Mouse (Mus musculus): ENCODE data around the gene Lama1.
"Not testable (repeated sequence)": the region's sequence is repeated elsewhere in the genome, so short reads cannot be mapped to it uniquely, and the experiment has no call there.

Gene Lama1

DNA sequence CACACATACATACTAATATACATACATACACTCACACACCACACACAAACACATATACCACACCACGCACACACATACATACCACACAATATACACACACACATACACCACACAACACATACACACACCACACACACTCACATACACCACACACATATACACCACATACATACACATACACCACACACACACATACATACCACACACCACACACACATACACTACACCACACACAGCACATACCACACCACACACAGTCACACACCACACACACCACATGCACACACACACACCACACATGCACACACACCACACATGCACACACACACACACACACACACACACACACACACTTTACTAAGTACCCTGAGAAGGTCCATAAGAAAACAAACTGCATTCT is 25.5 kb downstream of the Lama1 start:
- no peak for DNase-seq

DNA sequence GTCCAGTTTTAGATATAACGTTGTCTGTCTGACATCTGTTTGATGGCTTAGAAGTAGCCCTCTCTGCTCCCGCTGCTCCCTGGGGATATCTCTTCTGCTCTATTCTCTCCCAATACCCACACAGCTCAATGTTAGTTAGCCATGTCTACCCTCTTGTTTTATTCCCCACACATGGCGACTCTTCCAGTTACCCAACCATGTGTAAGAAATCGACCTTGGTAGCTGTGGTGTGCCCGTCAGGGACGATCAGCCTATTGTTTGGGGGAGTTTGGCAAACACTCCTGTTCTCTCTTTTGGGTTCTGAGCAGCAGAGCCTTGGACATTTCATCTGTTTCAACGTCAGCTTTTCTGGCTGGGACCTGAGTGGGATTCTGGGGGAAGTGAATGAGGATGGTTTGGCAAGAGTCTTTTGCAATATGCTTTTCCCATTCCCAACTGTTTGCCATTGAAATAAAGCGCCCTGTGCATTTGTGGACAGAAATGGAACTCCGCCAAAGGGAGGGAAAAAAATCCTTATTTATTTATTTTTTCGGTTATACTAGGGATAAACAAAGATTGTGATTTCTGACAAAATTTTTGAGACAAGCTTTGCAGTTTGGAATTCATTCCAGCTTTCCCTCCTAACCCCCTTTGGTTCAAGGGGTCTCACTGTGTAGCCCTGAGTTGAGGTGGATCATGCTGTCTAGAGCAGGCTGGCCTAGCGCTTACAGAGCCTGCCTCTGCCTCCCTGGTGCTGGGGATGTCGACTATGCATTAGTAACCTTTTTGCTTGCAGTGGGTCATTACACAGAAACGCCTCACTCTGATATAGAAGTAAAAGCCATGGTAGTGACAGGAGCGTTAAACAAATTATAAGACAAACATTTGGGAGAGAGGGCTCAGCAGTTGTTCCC is 26.4 kb downstream of the Lama1 start:
- no peak for DNase-seq

DNA sequence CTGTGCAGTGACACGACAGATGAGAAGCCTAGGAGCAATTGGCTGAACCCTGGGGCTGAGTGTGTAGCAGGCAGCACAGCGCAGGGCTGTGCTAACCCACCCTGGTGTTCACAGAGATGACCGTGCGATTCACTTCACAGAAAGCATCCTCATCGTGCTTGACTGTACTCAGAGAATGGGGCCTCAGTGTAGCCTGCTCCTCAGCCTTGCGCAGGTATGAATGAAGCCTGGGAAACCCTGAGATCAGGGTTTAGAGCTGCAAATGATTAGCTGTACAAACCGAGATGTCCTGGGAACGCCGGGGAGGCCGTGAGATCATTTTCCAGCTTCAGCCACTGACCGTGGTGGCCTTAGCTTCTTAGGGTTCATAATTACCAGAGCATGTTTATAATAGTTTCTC is 29.5 kb downstream of the Lama1 start:
- no peak for DNase-seq

DNA sequence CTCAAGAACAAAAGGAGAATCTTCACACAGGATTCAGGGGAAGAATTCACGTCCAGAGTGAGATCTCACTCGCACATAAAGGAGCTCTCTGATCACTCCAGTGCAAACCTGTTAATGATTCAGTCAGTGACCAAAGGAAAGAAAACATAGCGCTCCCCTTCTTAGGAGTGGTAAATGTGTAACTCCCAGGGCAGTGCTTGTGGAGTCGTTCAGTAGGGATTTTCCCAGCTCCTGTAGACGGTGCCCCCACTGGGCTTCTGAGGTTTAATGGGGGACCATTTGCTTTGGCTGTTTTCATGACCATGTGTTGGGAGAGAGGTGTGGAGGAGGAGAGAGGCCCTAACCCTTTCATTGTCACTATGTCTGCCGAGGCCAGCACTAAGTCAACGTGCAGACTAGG is 31.7 kb downstream of the Lama1 start:
- no peak for DNase-seq

DNA sequence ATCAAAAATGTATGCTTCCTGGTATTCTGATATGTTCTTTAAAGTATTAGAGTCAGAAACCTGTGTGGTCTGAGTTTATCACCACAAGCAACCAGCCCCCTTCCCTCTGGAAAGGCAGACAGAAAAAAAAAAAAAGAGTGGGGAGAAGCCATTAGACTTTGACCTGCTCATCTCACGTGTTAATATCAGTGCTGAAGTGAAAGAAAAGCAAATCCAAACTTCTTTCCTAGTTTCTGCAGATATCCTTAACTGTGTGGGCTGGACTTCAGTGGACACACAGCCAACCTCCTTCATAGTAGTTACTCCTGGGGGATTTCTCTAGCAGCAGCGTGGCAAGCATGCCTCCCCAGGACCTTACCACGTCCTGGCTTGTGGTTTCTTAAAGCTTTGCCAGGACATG is 34.0 kb downstream of the Lama1 start:
- no peak for DNase-seq

DNA sequence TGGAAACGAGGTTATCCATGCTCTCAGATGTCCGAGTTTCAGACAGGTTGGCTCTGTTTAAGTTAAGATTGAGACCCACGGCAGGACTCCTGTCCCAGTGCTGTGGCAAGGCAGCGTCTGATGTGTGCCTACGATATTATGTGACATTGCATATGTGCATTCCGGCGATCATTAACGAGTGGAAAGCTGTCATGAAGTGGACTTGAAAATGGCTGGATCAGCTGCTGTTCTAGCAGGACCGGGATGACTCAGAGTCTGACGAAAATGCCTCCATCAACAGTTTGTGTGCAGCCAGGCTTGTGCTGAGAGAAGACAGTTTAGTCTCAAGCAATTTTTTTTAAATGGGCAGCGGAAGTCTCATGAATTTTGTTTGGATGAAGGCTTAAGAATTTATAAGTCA is 34.9 kb downstream of the Lama1 start:
- DNase-seq, result no peak

DNA sequence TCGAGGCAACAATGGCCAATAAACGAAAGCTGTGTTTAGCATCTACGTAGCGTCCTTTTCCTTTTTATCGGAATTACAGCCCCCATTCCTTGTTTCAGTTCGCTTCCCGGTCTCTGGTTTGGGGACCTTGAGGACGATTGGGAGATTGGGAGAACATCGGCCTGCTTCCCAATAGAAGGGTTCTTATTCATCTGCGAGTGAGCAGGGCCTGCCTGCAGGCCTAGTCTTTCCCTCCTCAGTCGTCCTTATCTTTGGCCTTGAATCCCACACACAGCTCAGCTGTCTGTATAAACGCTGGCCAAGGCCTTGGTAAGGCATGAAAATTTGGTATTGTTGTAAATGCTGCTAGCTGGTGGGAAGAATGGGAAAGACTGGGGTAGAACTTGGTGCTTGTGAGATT is 36.5 kb downstream of the Lama1 start:
- no peak for DNase-seq

DNA sequence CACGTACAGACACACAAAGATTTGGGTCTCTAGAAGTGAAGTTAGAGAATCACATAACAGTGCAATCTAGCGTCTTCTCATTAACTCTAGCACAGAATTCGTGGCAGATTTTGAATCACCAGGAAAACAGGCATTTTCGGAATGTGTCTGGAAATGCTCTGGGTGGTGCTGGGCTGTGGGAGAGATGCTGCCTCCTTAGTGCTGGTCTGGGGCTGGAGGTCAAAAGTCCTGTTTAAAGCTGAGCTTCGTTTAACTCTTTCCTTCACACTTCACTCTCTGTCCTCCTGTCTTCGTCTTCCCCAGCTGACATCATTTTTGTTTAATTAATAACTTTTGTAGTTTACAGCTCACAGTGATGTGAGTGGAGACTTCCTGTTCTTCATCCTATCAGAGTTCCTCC is 38.7 kb downstream of the Lama1 start:
- DNase-seq, result no peak

DNA sequence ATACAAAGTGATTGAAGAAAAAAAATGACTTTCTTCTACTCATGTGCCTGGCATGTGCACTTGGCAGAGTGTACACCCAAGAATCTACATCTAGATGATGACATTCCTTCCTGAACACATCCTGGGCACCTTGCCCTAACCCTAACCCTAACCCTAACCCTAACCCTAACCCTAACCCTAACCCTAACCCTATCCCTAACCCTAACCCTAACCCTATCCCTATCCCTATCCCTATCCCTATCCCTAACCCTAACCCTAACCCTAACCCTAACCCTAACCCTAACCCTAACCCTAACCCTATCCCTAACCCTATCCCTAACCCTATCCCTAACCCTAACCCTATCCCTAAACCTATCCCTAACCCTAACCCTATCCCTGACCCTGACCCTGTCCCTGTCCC is 44.2 kb downstream of the Lama1 start:
- not testable (repeated sequence) for DNase-seq

DNA sequence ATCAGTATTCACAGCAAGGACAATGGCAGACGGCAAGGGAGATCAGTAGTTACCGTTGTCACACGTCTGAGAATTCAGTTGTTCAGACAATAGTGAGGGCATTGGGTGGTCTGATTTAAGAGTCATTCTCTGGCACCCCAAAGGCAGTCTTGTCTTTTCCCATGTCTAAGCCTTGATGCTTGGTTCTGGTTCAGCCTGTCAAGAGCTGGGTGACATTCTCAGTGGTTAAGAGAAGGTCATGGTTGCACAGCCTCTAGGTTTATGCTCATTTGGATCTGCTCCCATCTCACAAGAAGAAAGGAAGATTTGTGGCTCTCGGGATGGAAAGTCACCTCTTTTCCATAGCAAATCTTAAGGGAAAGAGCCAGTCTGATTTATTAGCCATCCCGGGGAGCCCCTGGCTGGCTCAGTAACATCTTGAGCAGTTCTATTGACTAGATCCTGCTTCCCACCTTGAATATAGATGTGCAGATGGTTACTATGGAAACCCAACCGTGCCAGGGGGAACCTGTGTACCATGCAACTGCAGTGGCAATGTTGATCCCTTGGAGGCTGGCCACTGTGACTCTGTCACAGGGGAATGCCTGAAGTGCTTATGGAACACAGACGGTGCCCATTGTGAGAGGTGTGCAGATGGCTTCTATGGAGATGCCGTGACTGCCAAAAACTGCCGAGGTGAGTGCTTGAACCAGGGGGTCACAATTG is 67.3 kb downstream of the Lama1 start:
- DNase-seq, result no peak

DNA sequence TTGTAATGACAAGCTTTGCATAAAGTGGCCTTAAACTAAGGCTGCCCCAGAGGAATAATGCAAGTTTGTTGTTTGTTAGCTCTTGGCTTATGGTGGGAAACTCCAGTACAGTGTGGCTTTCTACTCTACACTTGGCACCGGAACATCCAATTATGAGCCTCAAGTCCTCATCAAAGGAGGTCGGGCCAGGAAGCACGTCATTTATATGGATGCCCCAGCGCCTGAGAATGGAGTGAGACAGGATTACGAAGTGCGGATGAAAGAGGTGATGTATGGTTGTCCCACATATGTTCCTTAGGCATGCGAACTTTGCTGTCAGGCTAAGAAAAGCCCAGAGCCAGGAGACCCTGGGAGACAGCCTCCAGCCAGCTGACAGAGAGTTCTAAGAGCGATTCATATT is 76.5 kb downstream of the Lama1 start:
- no peak for DNase-seq

DNA sequence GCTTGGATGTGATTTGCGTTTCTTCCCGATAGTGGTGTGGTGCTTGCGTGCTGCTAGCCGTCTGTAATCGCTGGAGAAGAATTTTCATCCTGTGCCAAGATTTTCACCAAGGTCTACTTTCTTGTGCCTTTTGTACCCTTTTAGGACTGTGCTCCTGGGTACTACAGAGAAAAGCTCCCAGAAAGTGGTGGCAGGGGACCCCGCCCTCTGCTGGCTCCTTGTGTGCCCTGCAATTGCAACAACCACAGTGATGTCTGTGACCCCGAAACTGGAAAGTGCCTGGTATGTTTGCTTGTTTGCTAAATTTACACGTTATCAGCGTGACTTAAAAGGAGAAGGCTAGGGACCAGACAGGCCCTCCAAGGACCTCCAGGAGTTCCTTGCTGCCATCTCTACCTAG is 79.7 kb downstream of the Lama1 start:
- DNase-seq, result no peak

DNA sequence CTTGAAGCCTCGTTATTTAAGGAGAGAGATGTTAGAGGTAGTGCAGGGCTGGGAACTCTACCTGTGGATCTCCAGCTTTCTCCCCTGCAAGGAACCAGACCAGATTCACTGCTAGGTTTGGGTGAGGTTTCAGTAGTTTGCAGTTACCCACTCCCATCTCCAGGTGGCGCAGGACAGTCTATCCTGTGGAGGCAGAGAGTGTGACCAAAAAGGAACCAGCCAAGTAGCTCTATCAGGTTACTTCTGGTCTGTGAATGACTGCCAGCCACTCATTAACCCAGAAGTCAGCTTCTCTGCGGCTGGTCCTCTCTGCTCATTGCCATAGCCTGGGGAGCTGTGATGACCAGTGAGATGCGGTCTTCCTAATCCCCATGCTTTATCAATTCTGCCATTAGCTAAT is 82.8 kb downstream of the Lama1 start:
- no peak for DNase-seq

DNA sequence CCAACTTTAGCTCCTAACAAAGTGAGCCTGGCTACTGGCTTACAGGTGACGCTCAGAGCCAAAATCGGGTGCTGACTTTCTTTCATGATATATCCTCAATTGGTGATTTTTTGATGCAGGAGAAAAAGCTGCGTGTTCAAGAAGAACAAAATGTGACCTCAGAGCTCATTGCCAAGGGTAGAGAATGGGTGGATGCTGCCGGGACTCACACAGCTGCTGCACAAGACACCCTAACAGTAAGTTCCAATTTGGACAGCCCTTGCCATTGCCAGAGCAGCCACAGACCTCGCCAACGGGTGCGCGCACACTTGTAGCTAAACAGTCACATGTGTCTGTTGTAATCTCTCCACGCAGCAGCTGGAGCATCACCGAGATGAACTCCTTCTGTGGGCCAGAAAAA is 94.0 kb downstream of the Lama1 start:
- DNase-seq, result no peak

DNA sequence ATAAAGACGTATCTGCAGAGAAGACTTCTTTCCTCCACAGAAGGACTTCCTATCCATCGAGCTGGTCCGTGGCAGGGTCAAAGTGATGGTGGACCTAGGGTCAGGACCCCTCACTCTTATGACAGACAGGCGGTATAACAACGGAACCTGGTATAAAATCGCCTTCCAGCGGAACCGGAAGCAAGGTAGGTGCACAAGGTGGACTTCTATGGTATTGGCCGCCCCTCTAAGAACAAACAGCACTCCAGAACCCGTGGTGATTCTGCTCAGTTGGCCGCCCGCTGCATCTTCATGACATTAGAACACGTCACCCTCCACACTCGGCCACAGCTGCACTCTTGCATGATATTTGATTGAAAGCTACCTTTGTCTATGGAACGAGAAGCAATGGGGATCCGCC is 112.1 kb downstream of the Lama1 start:
- no peak for DNase-seq

DNA sequence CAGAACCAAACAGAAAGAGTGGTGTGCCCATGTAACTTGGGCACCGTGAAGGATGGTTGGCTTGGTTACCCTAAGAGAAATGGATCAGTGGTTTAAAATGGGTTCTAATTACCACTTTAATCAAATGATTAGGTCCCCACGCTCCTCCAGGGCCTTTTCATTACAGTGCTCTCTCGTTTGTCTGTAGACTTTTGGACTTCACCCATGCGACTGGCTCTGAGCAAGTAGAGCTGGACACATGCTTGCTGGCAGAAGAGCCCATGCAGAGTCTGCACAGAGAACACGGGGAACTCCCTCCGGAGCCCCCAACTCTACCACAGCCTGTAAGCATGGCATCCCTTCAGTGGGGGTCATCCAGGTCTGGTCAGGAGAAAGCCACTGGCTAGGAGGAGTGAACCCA is 116.6 kb downstream of the Lama1 start:
- no peak for DNase-seq

DNA sequence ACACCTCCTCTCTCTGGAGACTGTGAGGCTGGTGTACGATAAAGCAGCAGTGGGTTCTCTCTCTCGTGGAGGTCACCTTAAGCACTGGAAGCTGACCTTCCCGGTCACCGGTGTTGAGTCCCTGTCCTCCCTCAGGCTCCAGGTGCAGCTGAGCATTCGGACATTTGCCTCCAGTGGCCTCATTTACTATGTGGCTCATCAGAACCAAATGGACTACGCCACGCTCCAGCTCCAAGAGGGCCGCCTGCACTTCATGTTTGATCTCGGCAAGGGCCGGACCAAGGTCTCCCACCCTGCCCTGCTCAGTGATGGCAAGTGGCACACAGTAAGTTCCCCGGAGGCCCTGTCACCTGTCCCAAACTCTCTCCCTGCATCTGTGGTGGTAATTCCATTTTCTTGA is 118.7 kb downstream of the Lama1 start:
- no peak for DNase-seq

DNA sequence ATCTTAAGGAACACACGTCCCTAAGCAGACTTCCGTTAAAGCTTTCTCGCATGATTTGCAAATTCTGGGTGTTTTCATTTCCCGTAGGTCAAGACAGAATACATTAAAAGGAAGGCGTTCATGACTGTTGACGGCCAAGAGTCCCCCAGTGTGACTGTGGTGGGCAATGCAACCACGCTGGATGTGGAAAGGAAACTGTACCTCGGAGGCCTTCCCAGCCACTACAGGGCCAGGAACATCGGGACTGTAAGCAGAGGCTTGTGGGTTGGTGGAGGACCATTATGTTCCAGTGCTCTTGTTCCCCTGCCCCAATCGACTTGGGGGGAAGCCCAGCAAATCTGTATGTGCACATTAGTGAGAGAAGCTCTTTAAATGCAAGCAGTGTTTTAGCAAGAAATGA is 119.9 kb downstream of the Lama1 start:
- no peak for DNase-seq

DNA sequence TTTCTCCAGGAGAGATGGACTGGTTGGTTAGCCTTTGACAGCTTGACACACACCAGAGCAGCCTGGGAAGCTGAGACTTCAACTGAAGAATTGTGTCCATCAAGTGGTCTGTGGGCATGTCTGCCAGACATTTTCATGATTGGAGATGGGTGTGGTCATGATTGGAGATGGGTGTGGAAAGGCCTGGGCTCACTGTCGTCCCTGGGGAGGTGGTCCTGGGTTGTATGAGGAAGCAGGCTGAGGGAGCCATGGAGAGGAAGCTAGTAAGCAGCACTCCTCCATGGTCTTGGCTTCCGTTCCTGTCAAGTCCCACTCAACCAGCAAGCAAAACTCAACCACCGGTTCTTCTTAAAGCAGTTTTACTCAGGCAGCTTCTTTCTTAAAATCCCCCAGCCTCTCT is 130.4 kb downstream of the Lama1 start:
- DNase-seq, result no peak

DNA sequence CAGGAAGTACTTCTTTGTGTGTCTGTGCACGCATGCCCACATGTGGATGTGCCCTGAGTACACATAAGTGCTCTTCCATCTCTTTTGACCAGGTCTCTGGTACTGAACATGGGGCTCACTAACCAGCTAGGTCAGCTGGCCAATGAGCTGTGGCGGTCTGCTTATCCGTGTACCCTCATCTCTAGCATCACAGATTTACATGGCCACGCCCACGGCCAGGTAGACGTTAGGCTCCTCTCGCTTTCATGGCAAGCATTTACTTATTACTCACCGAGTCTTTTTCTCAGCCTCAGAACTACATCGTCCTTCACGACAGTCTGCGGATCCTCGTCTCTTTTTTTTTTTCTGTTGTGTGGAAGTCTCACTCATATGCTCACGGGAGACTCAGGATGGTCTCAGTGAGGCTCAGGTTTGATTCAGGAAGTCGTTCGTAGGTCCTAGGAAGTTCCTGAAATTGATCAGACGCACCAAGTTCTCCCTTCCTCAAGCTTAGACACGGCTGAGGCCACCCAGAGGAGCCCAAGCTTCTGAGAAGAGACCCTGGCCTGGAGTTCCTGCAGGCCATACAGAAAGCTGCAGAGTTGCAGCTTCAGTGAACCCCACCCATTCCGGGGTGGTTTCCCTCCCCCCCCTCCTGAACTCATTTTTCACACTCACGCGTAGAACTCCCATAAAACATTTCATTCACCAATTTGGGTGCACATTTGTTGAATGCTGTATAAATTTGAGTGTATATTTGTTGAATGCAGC is 139.3 kb downstream of the Lama1 start:
- DNase-seq, result no peak

DNA sequence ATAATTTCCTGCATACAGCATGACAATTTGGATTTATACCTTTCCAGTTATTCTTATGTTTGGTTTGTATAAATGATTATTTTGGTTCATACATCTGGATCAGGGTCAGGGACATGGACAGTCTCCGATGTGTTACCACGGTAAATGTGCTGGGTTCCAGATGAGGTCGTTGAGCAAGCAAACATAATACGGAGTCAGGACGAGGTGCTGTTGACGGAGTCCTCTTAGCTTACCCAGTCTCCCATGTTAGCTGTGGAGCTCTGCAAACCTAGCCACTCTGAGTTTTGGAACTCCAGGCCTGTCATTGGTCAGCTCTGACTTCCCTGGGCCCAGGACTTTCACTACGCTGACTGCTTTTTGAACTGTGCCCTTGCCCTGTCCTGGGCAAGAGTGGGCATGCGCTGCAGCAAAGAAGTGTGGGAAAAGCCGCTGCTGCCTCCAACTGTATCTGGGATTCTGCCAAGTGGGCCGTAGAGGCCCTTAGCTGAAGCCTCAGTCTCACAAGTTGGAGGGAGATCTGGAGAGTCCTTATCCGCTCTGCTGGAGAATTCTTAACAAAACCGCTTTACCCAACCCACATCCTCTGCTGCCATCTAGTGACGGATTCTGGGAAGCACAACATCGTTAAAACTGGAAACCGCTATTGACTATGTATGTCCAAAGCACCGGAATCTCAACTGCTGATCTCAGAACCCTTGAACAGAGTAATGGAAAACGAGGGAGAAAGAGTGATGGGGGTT is 140.5 kb downstream of the Lama1 start:
- DNase-seq, result peak; percentile 65

DNA sequence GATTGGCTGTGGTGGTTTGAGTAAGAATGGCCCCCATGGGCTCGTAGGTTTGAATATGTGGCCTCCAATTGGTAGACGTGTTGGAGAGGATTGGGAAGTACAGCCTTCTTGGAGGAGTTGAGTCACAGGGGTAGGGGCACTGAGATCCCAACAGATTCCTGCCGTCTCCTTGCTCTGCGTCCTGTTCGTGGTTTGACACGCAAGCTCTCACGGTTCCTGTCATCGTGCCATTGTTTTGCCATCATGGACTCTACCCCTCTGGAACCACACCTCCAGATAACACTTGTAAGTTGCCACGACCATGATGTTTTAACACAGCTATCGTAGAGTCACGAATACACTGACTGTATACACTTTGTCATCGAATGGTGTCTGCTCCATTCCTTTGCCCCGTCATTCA is 141.9 kb downstream of the Lama1 start:
- no peak for DNase-seq

DNA sequence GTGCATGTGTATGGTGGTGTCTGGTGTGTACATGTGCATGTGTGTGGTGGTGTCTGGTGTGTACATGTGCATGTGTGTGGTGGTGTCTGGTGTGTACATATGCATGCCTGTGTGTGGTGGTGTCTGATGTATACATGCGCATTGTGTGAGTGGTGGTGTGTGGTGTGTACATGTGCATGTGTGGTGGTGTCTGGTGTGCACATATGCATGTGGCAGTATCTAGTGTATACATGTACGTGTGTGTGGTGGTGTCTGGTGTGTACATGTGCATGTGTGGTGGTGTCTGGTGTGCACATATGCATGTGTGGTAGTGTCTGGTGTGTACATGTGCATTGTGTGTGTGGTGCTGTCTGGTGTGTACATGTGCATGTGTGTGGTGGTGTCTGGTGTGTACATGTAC is 144.4 kb downstream of the Lama1 start:
- not testable (repeated sequence) for DNase-seq
